Mouse (Mus musculus): ENCODE results near the gene Rasgrp2. TPM values are rescaled to one million over a fixed set of nuclear protein-coding genes. Genes with fewer than 3 reads are reported as not detected.

Gene Rasgrp2
- total RNA-seq, 2 experiments from 2014 or later, result 48.5 to 55.9 TPM

Other genes with a start within 250 kb of the Rasgrp2 start
- gene Majin, start 215.0 kb upstream of the Rasgrp2 start, total RNA-seq (2021), result 1 to 10 TPM; 2.1 to 3.5 TPM
- 10 to 100 TPM; 40.5 to 50.4 TPM for gene Gpha2, start 173.0 kb upstream of the Rasgrp2 start, total RNA-seq (2021)
- gene Ppp2r5b, start 163.5 kb upstream of the Rasgrp2 start, total RNA-seq (2021), result 10 to 100 TPM; 68.4 to 71.2 TPM
- gene Atg2a, start 157.7 kb upstream of the Rasgrp2 start, total RNA-seq (2021), result 10 to 100 TPM; 40.0 to 41.1 TPM
- gene Ehd1, start 122.6 kb upstream of the Rasgrp2 start, total RNA-seq (2021), result 10 to 100 TPM; 88.2 to 90.2 TPM
- 10 to 100 TPM; 18.4 to 20.6 TPM for gene Cdc42bpg, start 92.9 kb upstream of the Rasgrp2 start, total RNA-seq (2021)
- 10 to 100 TPM; 44.3 to 47.5 TPM for gene Men1, start 64.4 kb upstream of the Rasgrp2 start, total RNA-seq (2021)
- gene Map4k2, start 58.2 kb upstream of the Rasgrp2 start, total RNA-seq (2021), result 10 to 100 TPM; 61.1 to 62.0 TPM
- gene Sf1, start 35.6 kb upstream of the Rasgrp2 start, total RNA-seq (2021), result 100 to 1,000 TPM; 270 to 308 TPM
- 100 to 1,000 TPM in 1 of 2 experiments, 10 to 100 TPM in 1; 81.8 to 113 TPM for gene Pygm, start 14.9 kb upstream of the Rasgrp2 start, total RNA-seq (2021)
- gene Nrxn2, start 19.4 kb downstream of the Rasgrp2 start, total RNA-seq (2021), result 10 to 100 TPM; 17.8 to 18.3 TPM
- gene Slc22a12, start 143.7 kb downstream of the Rasgrp2 start, total RNA-seq (2021), result 10 to 100 TPM in 1 of 2 experiments, under 1 TPM in 1; 0.37 to 10.1 TPM

Measured in adrenal gland, postnatal 4 days (tissue).